Mouse (Mus musculus) CH12.LX (cell line): ENCODE results near the gene Lrrc18. TPM values are rescaled to one million over a fixed set of nuclear protein-coding genes. Genes with fewer than 3 reads are reported as not detected.

Experiments
- DNase-seq: peaks from one replicate; pipeline ENCODE4 v3.0.0-alpha.2; 2013; ENCODE audit errors: extremely low read depth
- H3K27ac ChIP-seq: 2 replicates; pipeline ENCODE4 v1.5.1; 2012; ENCODE audit warnings: low read depth, mild to moderate bottlenecking, control low read depth, moderate library complexity; ENCODE audit not compliant: insufficient read depth
- H3K27me3 ChIP-seq: replicated peaks from 2 replicates; pipeline ENCODE3; 2012; ENCODE audit warnings: inconsistent platforms
- H3K36me3 ChIP-seq, 2 experiments: replicated peaks in 1 of 2; 2 replicates each; pipeline versions ENCODE3 to v1.6.1; 2012; ENCODE audit warnings: inconsistent platforms in 1 of 2, low read length in 1 of 2, mild to moderate bottlenecking in 1 of 2, mixed read lengths in 1 of 2, moderate library complexity in 1 of 2; ENCODE audit not compliant: control insufficient read depth in 1 of 2, insufficient read depth in 1 of 2
- H3K4me1 ChIP-seq, 2 experiments: 2 replicates each; pipeline ENCODE4 v1.6.1; 2012; ENCODE audit warnings: inconsistent platforms in 1 of 2, moderate library complexity in 1 of 2; ENCODE audit not compliant: insufficient read depth in 2 of 2, control insufficient read depth in 1 of 2
- H3K4me2 ChIP-seq: 2 replicates; pipeline ENCODE4 v1.6.1; 2012; ENCODE audit warnings: low read depth, mild to moderate bottlenecking, control low read depth; ENCODE audit not compliant: poor library complexity, insufficient read depth, severe bottlenecking
- H3K4me3 ChIP-seq, 3 experiments: fragments of 150-350 bp in 1 of 3; sonication (generic) in 1 of 3; replicated peaks in 1 of 3; 2 replicates each; pipeline versions ENCODE3 to v1.5.1; 2011 to 2012; ENCODE audit warnings: low read depth in 2 of 3, low read length in 2 of 3, mild to moderate bottlenecking in 2 of 3, moderate library complexity in 2 of 3, control low read depth in 1 of 3, improper control_type of control experiment in 1 of 3, inconsistent platforms in 1 of 3, mixed read lengths in 1 of 3; ENCODE audit not compliant: poor library complexity in 1 of 3
- H3K79me2 ChIP-seq: replicated peaks from 2 replicates; pipeline ENCODE4 v1.6.1; 2012; ENCODE audit warnings: mild to moderate bottlenecking, moderate library complexity; ENCODE audit not compliant: control insufficient read depth, poor library complexity, insufficient read depth, severe bottlenecking; ENCODE audit errors: extremely low read depth
- H3K9ac ChIP-seq: 2 replicates; pipeline ENCODE4 v1.6.1; 2012; ENCODE audit warnings: low read depth, mild to moderate bottlenecking, control low read depth, moderate library complexity; ENCODE audit not compliant: insufficient read depth
- H3K9me3 ChIP-seq: replicated peaks from 2 replicates; pipeline ENCODE3; 2012; ENCODE audit warnings: low read length, inconsistent platforms, mixed read lengths
- BHLHE40 ChIP-seq: IDR thresholded peaks from 2 replicates; pipeline ENCODE4 v1.6.1; 2011; ENCODE audit warnings: mild to moderate bottlenecking, low read depth, low read length, improper control_type of control experiment
- CHD1 ChIP-seq: IDR thresholded peaks from 2 replicates; pipeline ENCODE4 v1.6.1; 2012; ENCODE audit warnings: low read depth, low read length, improper control_type of control experiment, inconsistent platforms
- CHD2 ChIP-seq: IDR thresholded peaks from 2 replicates; pipeline ENCODE4 v1.6.1; 2011; ENCODE audit warnings: low read length, improper control_type of control experiment
- CTCF ChIP-seq, 2 experiments: IDR thresholded peaks in 1 of 2; conservative IDR thresholded peaks in 1 of 2; 2 replicates each; pipeline ENCODE4 v1.5.1; 2011 to 2012; ENCODE audit warnings: low read depth in 2 of 2, low read length in 2 of 2, improper control_type of control experiment in 1 of 2, inconsistent platforms in 1 of 2, mild to moderate bottlenecking in 1 of 2, moderate library complexity in 1 of 2
- E2F4 ChIP-seq: IDR thresholded peaks from 2 replicates; pipeline ENCODE4 v1.6.1; 2011; ENCODE audit warnings: low read depth, low read length, improper control_type of control experiment; ENCODE audit not compliant: insufficient replicate concordance
- EP300 ChIP-seq: IDR thresholded peaks from 2 replicates; pipeline ENCODE4 v1.6.1; 2011; ENCODE audit warnings: low read length, improper control_type of control experiment
- ETS1 ChIP-seq: conservative IDR thresholded peaks from 2 replicates; pipeline ENCODE4 v1.6.1; 2012; ENCODE audit warnings: low read depth, mild to moderate bottlenecking, inconsistent platforms, low read length, improper control_type of control experiment, moderate library complexity
- HCFC1 ChIP-seq: IDR thresholded peaks from 2 replicates; pipeline ENCODE4 v1.6.1; 2012; ENCODE audit warnings: low read depth, mild to moderate bottlenecking, inconsistent platforms, low read length, improper control_type of control experiment
- IRF4 ChIP-seq: IDR thresholded peaks from 2 replicates; pipeline ENCODE4 v1.6.1; 2014; ENCODE audit warnings: low read depth, mild to moderate bottlenecking, inconsistent platforms, low read length, improper control_type of control experiment
- JUN ChIP-seq: IDR thresholded peaks from 2 replicates; pipeline ENCODE4 v1.6.1; 2011; ENCODE audit warnings: low read depth, mild to moderate bottlenecking, low read length, improper control_type of control experiment, moderate library complexity; ENCODE audit not compliant: insufficient read depth
- JUND ChIP-seq: conservative IDR thresholded peaks from 2 replicates; pipeline ENCODE4 v1.6.1; 2011; ENCODE audit warnings: low read depth, low read length, improper control_type of control experiment
- MAX ChIP-seq: IDR thresholded peaks from 2 replicates; pipeline ENCODE4 v1.6.1; 2011; ENCODE audit warnings: low read length, improper control_type of control experiment
- MYC ChIP-seq: IDR thresholded peaks from 2 replicates; pipeline ENCODE4 v1.6.1; 2011; ENCODE audit warnings: low read depth, mild to moderate bottlenecking, improper control_type of control experiment, low read length
- NELFE ChIP-seq: IDR thresholded peaks from 2 replicates; pipeline ENCODE4 v1.6.1; 2011; ENCODE audit warnings: low read depth, low read length, improper control_type of control experiment
- NRF1 ChIP-seq: IDR thresholded peaks from 2 replicates; pipeline ENCODE4 v1.6.1; 2014; ENCODE audit warnings: low read depth, mild to moderate bottlenecking, inconsistent platforms, low read length, improper control_type of control experiment, moderate library complexity
- PAX5 ChIP-seq: IDR thresholded peaks from 2 replicates; pipeline ENCODE4 v1.6.1; 2012; ENCODE audit warnings: low read length, inconsistent platforms, mixed read lengths
- POLR2A ChIP-seq: IDR thresholded peaks from 2 replicates; pipeline ENCODE4 v1.6.1; 2011; ENCODE audit warnings: low read depth, mild to moderate bottlenecking, improper control_type of control experiment, low read length
- RAD21 ChIP-seq: IDR thresholded peaks from 2 replicates; pipeline ENCODE4 v1.6.1; 2011; ENCODE audit warnings: low read depth, mild to moderate bottlenecking, low read length, improper control_type of control experiment, moderate library complexity
- RCOR1 ChIP-seq: conservative IDR thresholded peaks from 2 replicates; pipeline ENCODE4 v1.6.1; 2012; ENCODE audit warnings: low read depth, mild to moderate bottlenecking, inconsistent platforms, low read length, improper control_type of control experiment
- SMC3 ChIP-seq: IDR thresholded peaks from 2 replicates; pipeline ENCODE4 v1.6.1; 2011; ENCODE audit warnings: low read depth, low read length, improper control_type of control experiment
- UBTF ChIP-seq: IDR thresholded peaks from 2 replicates; pipeline ENCODE4 v1.6.1; 2012; ENCODE audit warnings: low read depth, mild to moderate bottlenecking, inconsistent platforms, low read length, improper control_type of control experiment, moderate library complexity
- USF1 ChIP-seq: IDR thresholded peaks from 2 replicates; pipeline ENCODE4 v1.6.1; 2014; ENCODE audit warnings: low read depth, mild to moderate bottlenecking, inconsistent platforms, low read length, improper control_type of control experiment
- ZC3H11A ChIP-seq: IDR thresholded peaks from 2 replicates; pipeline ENCODE4 v1.6.1; 2012; ENCODE audit warnings: low read depth, mild to moderate bottlenecking, inconsistent platforms, low read length, improper control_type of control experiment
- ZMIZ1 ChIP-seq: IDR thresholded peaks from 2 replicates; pipeline ENCODE4 v1.6.1; 2012; ENCODE audit warnings: low read depth, mild to moderate bottlenecking, inconsistent platforms, low read length, improper control_type of control experiment
- ZNF384 ChIP-seq: IDR thresholded peaks from 2 replicates; pipeline ENCODE4 v1.6.1; 2012; ENCODE audit warnings: low read depth, low read length, improper control_type of control experiment, inconsistent platforms
- dilution Hi-C: fragments of 300-500 bp; cut with MboI; formaldehyde crosslinking; loops from 2 replicates; pipeline ENCODE4 v1.14.3; 2020; ENCODE audit warnings: low sequenced_read_pairs; ENCODE audit not compliant: extremely low pct_unique_long_range_greater_than_20kb, extremely low pct_ligation_motif_present
- in situ Hi-C: fragments of 300-500 bp; cut with MboI; formaldehyde crosslinking; loops from 3 replicates; pipeline ENCODE4 v1.14.3; 2019; ENCODE audit warnings: low sequenced_read_pairs, low pct_ligation_motif_present, low pct_unique_long_range_greater_than_20kb, mixed read lengths
- polyA plus RNA-seq: library from polyadenylated mRNA; unstranded; fragments of >175 nt; gene quantifications from 2 replicates; pipeline ENCODE4 v1.2.1, GENCODE M21; 2012; ENCODE audit warnings: low read depth; ENCODE audit not compliant: insufficient read length
- total RNA-seq, 2 experiments: library from RNA; depleted of rRNA; stranded (reverse); fragments of 300-350 nt in 1 of 2; fragments of >200 nt in 1 of 2; gene quantifications; 2 replicates each; pipeline ENCODE4 v1.2.3; 2012 to 2014

Gene Lrrc18
- total RNA-seq (2012; rRNA removed) (0.08 TPM in 2 replicates), total RNA-seq (2014; rRNA removed) (not detected in 2 replicates), polyA plus RNA-seq (0.76 TPM in 1 of 2 replicates, not detected in the other)

DNA sequence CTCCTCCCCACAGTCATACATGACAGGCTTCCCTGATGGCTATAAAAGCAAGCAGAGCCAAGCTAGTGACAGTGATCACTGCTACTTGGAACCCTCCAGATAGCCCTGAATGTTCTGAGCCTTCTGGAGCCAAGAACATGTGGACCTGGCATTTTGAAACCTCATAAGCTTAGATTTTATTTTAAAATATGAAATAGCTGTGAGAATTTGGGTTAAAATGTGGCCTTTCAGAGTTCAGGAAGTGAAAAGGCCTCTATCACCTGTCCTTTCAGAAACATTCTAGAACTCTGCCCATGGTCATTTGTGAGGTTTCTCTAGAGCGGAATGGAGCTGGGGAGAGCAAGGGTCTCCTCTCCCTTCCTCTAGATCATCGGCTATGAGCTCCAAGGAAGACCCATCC, at the start of gene Lrrc18:
TSS of gene Lrrc18 (plus strand) at position 301 of the 400 bp plus-strand sequence.
- in situ Hi-C loops, result no loop called here
- no peak within 1 kb of the TSS for H3K27ac ChIP-seq
- peaks cover 68 to 92% of the 10 kb centered on the region in 2 experiments for H3K36me3 ChIP-seq
- no peaks in the 10 kb centered on the region for H3K9me3 ChIP-seq
- no peak within 1 kb of the TSS for H3K4me2 ChIP-seq
- no peak within 1 kb of the TSS for H3K9ac ChIP-seq
- no peak for TF ChIP-seq ZC3H11A
- no peak for TF ChIP-seq ZMIZ1
- TF ChIP-seq CHD2, result no peak
- no peak for TF ChIP-seq JUND
- no peak for TF ChIP-seq IRF4
- no peak for TF ChIP-seq PAX5
- TF ChIP-seq USF1, result no peak
- TF ChIP-seq RCOR1, result no peak
- TF ChIP-seq NRF1, result no peak
- TF ChIP-seq MAX, result no peak
- no peak for TF ChIP-seq ZNF384
- no peak for TF ChIP-seq CHD1
- TF ChIP-seq RAD21, result no peak
- TF ChIP-seq CTCF (conservative IDR thresholded peaks at IDR 0.05 in 1 of 2, IDR thresholded peaks at IDR 0.05 in 1 of 2; ENCODE audit: low read depth in 2 of 2, low read length in 2 of 2), result no peak
- no peak for TF ChIP-seq SMC3
- no peak for TF ChIP-seq E2F4
- TF ChIP-seq POLR2A, result no peak
- TF ChIP-seq NELFE, result no peak
- TF ChIP-seq HCFC1, result no peak
- TF ChIP-seq EP300, result no peak
- DNase-seq, result no peak
- no peaks in the 10 kb centered on the region for H3K27me3 ChIP-seq
- no peaks in the 10 kb centered on the region for H3K79me2 ChIP-seq
- peaks cover 0 to 6% of the 10 kb centered on the region in 2 experiments; a peak in 2 of 4 replicates for H3K4me1 ChIP-seq
- dilution Hi-C loops, result no loop called here
- H3K4me3 ChIP-seq, result no peak within 1 kb of the TSS

DNA sequence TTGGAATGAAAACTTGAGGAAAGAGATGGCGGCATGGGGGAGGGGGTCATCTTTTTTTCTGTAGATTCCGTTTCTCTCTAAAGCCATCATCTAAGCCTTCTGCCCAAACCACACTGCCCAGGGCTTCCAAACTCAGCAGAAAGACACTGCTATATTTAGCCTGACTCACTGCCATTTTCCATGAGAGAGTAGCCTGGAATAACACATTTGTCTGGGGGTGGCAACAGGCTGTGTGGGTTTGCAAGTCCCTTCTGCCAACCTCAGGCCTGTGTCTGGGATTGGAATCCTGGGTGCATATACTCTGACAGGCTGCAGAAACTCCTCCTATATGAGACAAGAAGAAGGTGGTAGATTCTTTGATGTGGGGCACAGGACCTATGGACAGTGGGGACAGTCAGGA, 43.7 kb upstream of the Lrrc18 start:
- Histone ChIP-seq H3K79me2 (no peaks in the 10 kb centered on the region), H3K9me3 (no peaks in the 10 kb centered on the region), H3K36me3 (no peaks in the 10 kb centered on the region), H3K27me3 (peaks cover 12% of the 10 kb centered on the region), H3K4me3 (no peak overlapping the region), H3K4me2 (no peak overlapping the region), H3K27ac (no peak overlapping the region), H3K4me1 (peaks cover 3 to 7% of the 10 kb centered on the region in 2 experiments; a peak in 1 of 4 replicates), H3K9ac (no peak overlapping the region)
- no peak for TF ChIP-seq JUN
- TF ChIP-seq MYC, result no peak
- no peak for TF ChIP-seq CHD1
- TF ChIP-seq POLR2A, result no peak
- no peak for TF ChIP-seq ETS1
- no peak for TF ChIP-seq ZNF384
- TF ChIP-seq BHLHE40, result no peak
- no peak for TF ChIP-seq UBTF
- dilution Hi-C loops, result no loop called here
- in situ Hi-C loops, result loop anchor here (25.0 kb wide), 2 partner anchors 185 to 335 kb away; no protein-coding TSS in a partner anchor
- DNase-seq, result no peak
